Mouse (Mus musculus) Patski (cell line): ENCODE measurements around the gene Cbr2. TPM values are rescaled to one million over a fixed set of nuclear protein-coding genes. Genes with fewer than 3 reads are reported as not detected.

ENCODE experiments used
- ATAC-seq: fragments of 100-300 bp; one replicate; pipeline ENCODE4 v1.8.0; 2021
- CTCF ChIA-PET: fragments of 350-600 bp; sonication (Branson Sonifier 250); formaldehyde crosslinking; loops from one replicate; lab custom pipeline; 2022; ENCODE audit warnings: inconsistent platforms; lab: Charles Lee
- POLR2A ChIA-PET: fragments of 350-600 bp; sonication (Branson Sonifier 250); formaldehyde crosslinking; loops from one replicate; lab custom pipeline; 2022; ENCODE audit warnings: antibody characterized with exemption, inconsistent platforms; lab: Charles Lee
- DNase-seq: peaks from one replicate; pipeline ENCODE4 v3.0.0-alpha.2; 2011; ENCODE audit warnings: low read depth, low spot score
- H3K27me3 ChIP-seq: fragments of 371-371 bp; one replicate; pipeline ENCODE4 v1.5.1; 2021
- CTCF ChIP-seq: fragments of 100-300 bp; IDR thresholded peaks from one replicate; pipeline ENCODE4 v1.5.1; 2021
- in situ Hi-C: fragments of 300-500 bp; cut with MboI; formaldehyde crosslinking; loops from 3 replicates; pipeline ENCODE4 v1.11.1; 2018; ENCODE audit warnings: low pct_unique_long_range_greater_than_20kb, mixed read lengths
- polyA plus RNA-seq: library from polyadenylated mRNA; unstranded; gene quantifications from one replicate; pipeline ENCODE4 v1.2.3, GENCODE M21; 2021

The Cbr2 gene
- polyA plus RNA-seq, 1 experiment from 2014 or later = 17.0 TPM

DNA sequence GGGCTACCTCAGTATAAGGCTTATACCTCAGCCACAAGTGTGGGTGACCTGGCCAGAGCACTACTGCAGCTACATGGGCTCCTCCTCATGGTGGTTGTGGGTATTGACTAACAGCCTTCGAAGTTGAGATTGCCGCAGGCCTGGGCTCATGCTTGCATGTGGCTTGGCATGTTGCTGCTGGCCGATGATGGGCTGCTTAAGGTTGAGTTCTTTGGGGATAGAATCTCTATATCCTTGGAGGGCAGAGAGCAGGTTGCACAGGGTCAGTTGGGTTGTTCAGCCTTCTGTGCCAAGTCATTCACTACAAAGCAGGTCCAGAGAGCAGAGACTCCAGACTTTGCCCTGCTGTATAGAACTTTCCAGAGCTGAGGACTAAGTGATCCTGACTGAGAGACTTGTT is 52.0 kb downstream of the Cbr2 start:
- ATAC-seq = no peak
- POLR2A ChIA-PET = no interaction called here
- TF ChIP-seq CTCF = no peak
- H3K27me3 ChIP-seq = no peaks in the 10 kb centered on the region
- CTCF ChIA-PET = interaction anchor here (0.7 kb wide), 1 partner anchor 15 kb away, joined by 3 read pairs; no protein-coding TSS in a partner anchor
- no peak for DNase-seq
- in situ Hi-C loops = no loop called here

Other genes with a start within 250 kb of the Cbr2 start
- 172 TPM for gene Mrpl12, start 247.5 kb downstream of the Cbr2 start, polyA plus RNA-seq
- gene Slc25a10, start 240.3 kb downstream of the Cbr2 start, polyA plus RNA-seq = 41.2 TPM
- not detected for gene Gcgr, start 201.4 kb downstream of the Cbr2 start, polyA plus RNA-seq
- gene Mcrip1, start 182.4 kb downstream of the Cbr2 start, polyA plus RNA-seq = 78.0 TPM
- gene Ppp1r27, start 181.0 kb downstream of the Cbr2 start, polyA plus RNA-seq = not detected
- gene P4hb, start 158.9 kb downstream of the Cbr2 start, polyA plus RNA-seq = 661 TPM
- gene Arhgdia, start 150.5 kb downstream of the Cbr2 start, polyA plus RNA-seq = 439 TPM
- 118 TPM for gene Alyref, start 133.7 kb downstream of the Cbr2 start, polyA plus RNA-seq
- gene Anapc11, start 133.7 kb downstream of the Cbr2 start, polyA plus RNA-seq = 82.8 TPM
- gene Npb, start 123.6 kb downstream of the Cbr2 start, polyA plus RNA-seq = 0.59 TPM
- 108 TPM for gene Pcyt2, start 114.2 kb downstream of the Cbr2 start, polyA plus RNA-seq
- gene Sirt7, start 106.9 kb downstream of the Cbr2 start, polyA plus RNA-seq = 30.1 TPM
- gene Mafg, start 98.5 kb downstream of the Cbr2 start, polyA plus RNA-seq = 54.6 TPM
- 6.7 TPM for gene Pycr1, start 88.3 kb downstream of the Cbr2 start, polyA plus RNA-seq
- gene Myadml2, start 84.0 kb downstream of the Cbr2 start, polyA plus RNA-seq = not detected
- gene Notum, start 70.9 kb downstream of the Cbr2 start, polyA plus RNA-seq = 0.21 TPM
- 54.9 TPM for gene Aspscr1, start 59.1 kb downstream of the Cbr2 start, polyA plus RNA-seq
- gene Cenpx, start 18.4 kb downstream of the Cbr2 start, polyA plus RNA-seq = 21.7 TPM
- 50.6 TPM for gene Lrrc45, start 18.2 kb downstream of the Cbr2 start, polyA plus RNA-seq
- gene Rac3, start 10.6 kb downstream of the Cbr2 start, polyA plus RNA-seq = 10.0 TPM
- 17.2 TPM for gene Dcxr, start 4.8 kb downstream of the Cbr2 start, polyA plus RNA-seq
- gene Hmga1b, start 30.7 kb upstream of the Cbr2 start, polyA plus RNA-seq = 57.8 TPM
- gene Rfng, start 52.1 kb upstream of the Cbr2 start, polyA plus RNA-seq = 17.1 TPM
- gene Gps1, start 52.2 kb upstream of the Cbr2 start, polyA plus RNA-seq = 138 TPM
- gene Dus1l, start 64.3 kb upstream of the Cbr2 start, polyA plus RNA-seq = 46.0 TPM
- gene Fasn, start 92.4 kb upstream of the Cbr2 start, polyA plus RNA-seq = 139 TPM
- 8.4 TPM for gene Ccdc57, start 200.8 kb upstream of the Cbr2 start, polyA plus RNA-seq
- gene Slc16a3, start 216.4 kb upstream of the Cbr2 start, polyA plus RNA-seq = 0.39 TPM